Mouse (Mus musculus): ENCODE data around the gene Gm45234.

Gm45234 gene

DNA sequence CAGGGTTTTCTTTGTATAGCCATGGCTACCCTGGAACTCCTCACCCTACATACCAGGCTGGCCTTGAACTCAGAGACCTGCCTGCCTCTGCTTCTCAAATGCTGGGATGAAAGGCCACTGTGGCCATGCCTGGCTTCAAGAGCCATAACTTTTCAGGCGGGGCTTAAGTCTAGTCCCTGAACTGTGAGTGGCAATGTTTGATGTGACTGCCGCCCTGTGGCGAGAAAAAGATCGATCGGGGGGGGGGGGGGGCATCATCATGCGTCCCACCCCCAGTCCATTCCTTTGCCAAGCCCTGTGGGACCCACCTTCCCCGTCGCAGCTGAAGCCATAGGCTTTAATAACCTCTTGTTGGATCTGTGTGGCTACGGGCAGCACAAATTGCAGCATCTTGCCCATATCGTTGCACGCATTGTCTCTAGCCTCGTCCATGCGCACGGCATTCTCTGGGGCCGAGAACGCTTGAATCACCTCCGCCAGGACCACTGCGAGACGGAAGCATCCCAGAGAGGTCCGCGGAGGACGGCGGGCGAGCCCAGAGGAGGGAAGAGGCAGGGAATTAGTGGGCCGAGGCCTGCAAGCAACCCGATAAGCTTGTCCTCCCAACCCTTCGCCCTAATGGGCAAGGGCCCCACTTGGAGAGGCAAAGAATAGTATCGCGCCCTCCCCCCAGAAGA, 15.5 kb downstream of the Gm45234 start:
- no peak for DNase-seq (ENCODE audit: low spot score)

DNA sequence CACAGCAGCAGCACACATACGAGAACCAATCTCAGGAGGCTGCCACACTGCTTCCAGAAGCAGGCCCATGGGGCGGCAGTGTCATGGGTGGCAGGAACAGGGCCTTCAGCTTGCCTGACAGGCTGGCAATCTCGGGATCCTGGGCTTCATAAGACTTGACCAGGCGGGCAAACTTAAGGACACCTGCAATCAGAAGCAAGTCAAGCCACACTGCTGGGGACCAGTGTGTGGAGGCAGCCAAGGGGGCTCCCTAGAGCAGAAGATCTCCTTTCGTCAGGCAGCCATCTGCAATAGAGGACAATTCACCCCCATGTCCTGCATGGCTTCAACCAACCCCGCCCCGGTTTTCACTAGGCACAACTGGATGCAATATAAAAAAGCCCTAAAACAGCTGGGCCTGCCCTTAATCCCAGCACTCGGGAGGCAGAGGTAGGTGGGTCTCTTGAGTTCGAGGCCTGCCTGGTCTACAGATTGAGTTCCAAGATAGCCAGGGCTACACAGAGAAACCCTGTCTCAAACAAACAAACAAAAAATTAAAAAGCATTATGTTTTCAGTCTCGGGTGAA, 16.5 kb downstream of the Gm45234 start:
- DNase-seq (ENCODE audit: low spot score), result no peak

DNA sequence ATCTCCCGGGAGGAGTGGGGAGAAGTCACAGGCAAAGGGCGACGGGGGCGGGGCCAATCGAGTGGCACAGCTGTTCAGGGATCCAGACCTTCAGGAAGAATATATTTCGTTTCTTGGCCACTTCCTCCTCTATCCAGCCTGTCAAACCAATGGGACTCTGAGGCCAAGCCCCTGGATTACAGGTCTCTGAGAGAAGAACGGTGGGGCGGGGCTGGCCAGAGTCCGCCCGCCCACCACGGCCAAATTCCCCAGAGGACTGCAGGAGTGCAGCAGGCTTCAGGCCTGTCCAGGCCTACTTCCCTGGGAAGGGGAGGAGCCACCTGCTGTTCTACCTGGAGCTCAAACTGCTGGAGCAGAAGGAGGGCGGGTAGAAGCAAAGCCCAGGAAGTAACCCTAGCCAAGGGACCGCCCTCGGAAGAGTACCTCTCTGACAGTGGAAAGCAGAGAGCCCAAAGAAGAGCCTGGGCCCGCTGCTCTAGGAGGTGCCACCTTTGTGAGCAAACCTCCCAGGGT, 17.3 kb downstream of the Gm45234 start, which contains the start of gene Ptpn6:
TSS of gene Ptpn6 (minus strand) at position 204 of the 513 bp plus-strand sequence.
- peak; percentile 62 for DNase-seq (ENCODE audit: low spot score)

DNA sequence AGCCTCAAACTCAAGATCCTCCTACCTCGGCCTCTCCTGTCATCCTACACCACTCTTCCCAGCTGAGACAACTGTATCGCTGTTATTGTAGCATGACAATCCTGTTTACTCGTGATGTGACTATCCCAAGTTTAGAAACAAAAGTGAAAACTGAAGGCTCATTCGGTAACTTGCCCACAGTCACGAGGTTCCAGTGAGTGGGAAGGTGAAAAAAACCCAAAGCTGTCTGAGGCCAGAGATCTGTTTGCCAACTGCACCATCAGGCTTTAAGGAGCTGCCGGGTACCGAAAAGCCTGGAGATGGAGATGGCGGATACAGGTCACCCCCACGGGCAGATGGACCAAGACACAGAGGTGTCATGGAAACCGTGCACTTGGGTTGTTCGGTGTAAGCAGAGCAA, 18.8 kb downstream of the Gm45234 start:
- DNase-seq (ENCODE audit: low spot score), result no peak

DNA sequence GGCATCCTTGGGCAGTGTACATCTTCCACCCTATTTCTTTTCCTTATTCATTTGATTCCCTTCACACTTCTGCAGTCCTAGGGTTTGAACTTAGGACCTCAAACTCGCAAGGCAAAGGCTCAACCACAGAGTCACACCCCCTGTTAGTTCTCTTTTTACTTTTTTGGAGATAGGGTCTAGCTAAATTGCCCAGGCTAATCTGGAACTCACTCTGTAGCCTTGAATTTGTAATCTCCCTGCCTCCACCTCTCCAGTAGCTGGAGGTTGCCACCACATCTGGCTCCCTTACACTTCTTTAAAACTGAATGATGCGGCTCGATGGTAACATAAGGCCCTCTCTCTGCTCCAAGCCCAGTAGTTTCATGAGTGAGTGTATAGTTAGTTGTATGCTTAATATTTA, 21.4 kb downstream of the Gm45234 start:
- DNase-seq (ENCODE audit: low spot score), result no peak

DNA sequence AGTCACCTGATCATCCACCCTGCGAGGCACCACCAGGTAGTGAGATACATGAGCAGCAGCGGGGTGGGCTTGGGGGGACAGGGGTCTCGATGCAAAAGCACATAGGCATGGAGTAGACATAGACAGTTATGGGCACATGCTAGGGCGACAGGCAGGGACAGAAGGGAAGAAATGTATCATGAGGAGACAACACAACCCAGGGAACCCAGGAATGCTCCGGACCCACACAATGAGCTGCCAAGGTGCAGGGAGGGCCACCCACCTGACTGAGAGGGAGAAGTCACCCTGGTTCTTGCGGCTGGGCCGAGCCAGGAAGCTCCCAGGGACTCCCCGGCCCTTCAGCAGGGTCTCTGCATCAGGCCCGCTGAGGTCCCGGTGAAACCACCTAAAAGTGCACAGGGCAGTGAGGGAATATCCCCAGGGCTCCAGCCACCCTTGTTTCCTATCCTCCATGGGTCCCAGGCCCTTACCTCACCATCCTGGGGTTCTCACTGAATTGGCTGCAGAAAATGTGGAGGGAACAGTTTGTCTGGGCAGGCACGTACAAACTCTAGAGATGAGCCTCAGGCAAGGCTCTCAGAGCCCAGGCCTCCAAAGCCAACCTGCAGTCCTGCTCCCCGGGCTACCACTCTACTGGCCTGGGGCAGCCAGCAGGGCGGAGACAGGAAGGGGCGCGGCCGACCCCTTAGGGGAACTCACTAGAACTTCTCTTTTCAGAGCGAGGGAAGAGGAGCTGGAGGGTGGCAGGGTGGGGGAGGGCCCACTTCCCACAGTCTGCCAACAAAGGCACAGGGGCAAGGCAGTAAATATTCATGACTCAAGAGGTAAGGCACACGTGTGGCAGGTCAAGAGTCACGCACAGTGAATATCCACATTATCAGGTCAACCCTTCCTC, 23.1 kb downstream of the Gm45234 start:
- DNase-seq (ENCODE audit: low spot score), result no peak

DNA sequence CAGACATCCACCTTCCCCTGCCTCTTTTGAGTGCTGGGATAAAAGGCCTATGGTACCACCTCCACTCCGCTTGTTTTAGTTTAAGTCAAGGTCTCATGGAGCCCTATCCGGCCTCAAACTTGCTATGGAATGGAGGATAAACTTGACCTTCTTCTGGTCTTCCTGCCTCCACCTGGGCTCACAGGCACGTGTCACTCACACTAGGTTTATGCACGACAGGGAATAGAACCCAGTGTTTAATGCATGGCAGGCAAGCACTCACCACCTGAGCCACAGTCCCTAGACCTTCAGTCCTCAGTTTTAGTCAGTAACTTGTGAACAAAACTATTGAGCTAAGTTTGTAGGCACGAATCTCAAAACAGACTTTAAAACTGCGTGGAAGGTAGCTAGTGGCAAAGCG, 24.8 kb downstream of the Gm45234 start:
- DNase-seq (ENCODE audit: low spot score), result no peak

DNA sequence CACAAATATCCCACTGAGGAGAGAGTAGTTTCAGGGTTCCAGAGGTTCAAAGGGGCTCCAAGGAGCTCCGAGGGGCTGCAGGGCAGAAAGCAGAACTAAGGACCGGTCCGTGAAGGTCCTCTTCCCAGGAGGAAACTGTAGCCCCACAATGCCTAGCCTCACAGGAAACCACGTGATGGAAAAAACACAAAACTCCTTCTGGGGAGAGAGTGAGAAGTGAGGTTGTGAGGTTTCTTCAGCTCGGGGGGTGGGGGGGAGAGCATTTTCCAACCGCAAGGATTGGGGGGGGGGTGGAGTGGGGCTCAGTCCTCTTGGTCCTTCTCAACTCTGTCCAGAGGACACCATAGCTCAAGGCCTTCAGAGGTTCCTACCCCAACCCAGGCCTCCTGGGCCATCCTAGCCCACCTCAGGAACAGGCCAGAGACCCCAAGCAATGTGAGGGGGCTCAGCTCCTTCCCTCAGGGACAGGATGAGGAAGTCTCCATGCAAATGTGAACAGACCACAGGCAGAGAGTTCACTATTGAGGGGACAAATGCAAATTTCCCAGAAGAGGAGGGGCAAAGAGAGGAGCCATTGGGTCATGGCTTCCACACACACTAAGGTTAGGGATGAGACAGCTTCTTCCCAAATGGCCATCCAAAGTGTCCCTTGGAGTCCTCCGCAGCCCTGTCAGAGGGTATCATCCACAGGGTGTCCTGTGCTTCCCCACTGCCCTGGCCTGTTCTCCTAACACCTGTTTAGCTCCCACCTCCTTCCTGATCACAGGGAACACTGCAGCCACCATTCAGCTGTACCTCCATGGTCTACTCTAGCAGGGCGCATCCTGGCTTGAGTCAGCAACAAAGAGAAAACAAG, 25.7 kb downstream of the Gm45234 start:
- no peak for DNase-seq (ENCODE audit: low spot score)

DNA sequence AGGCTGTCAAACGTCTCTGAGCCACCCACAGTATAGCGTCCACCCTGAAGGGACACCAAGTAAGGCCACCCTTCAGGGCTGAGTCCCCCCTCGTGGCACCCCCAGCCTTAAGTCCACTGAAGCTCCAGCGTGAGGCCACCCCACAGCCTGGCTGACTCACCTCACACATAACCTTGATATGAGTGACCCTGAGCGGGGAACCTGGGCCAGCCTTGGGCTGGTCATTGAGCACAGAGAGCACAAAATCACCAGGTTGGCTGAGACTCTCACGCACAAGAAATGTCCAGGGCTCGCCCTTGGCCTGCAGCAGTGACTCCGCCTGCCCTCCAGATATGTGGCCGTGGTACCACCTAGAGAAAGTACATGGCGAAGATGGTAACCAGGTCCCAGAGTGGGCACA, 27.2 kb downstream of the Gm45234 start:
- DNase-seq (ENCODE audit: low spot score), result no peak

DNA sequence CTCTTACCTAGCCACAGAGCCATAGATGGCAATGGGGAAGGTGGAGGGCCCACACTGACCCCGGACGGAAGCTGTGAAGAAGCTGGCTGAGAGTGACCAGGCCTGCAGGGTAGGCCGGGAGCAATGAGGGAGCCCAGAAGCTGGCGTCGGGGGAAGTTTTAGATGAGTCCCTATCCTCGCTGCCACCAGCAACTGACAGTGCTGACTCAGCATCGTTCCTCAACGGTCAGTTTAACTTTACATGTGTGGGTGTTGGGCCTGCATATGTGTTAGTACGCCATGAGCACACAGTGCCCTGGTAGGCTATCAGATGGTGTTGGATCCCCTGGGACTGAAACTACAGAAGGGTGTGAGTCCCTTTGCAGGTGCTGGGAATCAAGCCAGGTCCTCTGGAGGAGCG, 31.3 kb downstream of the Gm45234 start:
- no peak for DNase-seq (ENCODE audit: low spot score)

DNA sequence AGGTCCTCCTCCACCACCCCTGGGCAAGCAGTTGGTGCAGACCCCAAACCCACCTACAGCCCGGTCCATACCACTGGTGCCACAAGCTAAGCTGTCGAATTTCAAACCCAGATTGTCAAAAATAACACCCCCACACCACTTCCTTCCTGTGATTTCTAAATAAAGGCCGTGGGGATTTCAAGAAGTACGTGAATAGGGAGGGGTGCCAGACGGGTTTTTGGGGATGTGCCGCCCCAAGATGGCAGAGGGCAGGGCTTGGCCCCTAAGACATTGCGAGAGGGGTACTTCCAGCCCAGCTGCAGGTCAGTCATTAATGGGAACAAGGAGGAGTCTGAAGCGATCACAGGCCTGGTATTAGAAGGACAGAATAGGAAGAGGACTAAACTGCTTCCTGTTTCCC, 32.3 kb downstream of the Gm45234 start:
- DNase-seq (ENCODE audit: low spot score), result no peak

DNA sequence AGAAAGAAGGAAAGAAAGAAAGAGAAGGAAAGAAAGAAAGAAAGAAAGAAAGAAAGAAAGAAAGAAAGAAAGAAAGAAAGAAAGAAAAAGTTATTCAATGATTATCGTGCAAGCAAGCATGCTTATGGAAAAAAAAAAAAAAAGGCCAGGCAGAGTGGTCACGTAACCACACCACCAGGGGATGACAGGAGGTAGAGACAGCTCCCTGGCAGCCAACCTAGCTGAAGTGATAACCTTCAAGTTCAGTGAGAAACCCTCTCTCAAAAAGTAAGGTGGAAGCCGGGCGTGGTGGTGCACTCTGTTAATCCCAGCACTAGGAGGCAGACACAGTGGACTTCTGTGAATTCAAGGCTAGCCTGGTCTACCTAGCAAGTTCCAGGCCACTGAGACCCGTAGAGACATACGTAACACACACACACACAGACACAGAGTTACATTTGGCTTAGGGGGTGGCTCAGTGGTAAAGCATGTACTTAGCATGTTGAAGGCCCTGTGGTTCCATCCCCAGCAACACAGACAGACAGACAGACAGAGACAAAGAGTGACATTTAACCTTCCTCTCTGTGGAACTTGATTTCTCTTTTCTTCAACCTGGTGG, 32.8 kb downstream of the Gm45234 start:
- no peak for DNase-seq (ENCODE audit: low spot score)

DNA sequence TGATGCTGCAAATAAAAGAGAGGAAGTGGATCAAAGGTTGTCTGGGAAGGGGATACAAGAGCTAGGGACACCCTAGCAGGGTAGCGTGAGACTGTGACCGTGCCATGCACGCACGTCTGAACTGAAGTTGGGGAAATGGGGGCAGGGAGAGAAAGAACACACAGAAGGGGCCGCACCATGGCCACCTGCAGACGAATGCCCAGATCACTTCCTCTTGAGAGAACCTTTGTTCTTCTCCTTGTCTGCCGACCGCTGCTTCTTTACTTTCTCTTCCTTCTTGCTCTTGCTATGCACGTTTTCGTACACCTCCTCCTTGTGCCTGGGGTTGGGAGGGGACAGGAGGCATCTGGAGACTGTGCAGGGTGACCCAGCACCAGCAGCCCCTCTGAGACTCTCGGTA, 34.9 kb downstream of the Gm45234 start:
- DNase-seq (ENCODE audit: low spot score), result no peak

DNA sequence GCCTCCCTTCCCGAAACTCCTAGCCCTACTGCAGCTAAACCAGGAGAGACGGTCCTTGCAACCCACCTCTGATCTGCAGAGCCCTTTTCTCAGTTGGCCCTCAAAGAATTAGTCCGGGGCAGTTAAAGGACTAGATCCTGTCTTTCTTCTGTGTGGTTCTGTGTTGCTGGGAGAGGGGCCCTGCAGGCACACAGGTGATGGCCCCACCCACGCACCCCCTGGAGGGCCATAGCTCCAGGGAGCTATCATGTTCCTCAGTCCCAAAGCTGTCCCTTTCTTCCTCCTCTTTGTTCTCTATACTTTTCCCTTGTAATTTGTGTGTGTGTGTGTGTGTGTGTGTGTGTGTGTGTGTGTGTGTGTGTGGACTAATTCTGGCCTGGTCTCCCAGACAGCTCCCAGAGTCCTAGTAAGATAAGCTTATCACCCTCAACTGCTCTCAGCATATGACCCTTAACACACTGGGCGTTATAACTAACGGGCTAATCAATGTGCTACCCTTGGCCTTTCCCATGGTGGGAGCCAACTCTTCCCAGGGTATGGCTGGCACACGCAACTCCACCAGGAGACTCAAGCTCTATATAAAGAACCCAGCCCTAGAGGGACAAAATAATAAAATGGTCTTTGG, 36.4 kb downstream of the Gm45234 start:
- DNase-seq (ENCODE audit: low spot score), result no peak

DNA sequence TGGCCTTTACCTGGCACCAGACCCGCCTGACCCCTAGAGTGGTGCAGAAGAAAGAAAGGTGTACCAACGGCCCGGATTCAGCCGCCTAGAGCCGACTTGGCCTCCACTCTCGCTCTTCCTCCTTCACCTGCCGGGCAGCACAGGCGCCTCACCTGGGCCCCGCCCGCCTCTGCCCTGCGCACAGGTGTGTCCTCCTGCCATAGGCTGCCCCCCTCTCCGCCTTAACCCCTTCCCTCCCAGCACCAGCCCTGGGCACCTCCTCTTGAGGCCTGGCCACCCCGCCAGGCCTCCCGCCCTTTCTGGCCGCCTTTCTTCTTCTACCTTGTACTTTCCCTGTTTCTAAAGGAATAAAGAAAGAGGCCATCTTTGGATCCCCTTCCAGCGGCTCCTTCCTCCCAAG, 37.1 kb downstream of the Gm45234 start:
- DNase-seq (ENCODE audit: low spot score), result peak; percentile 55

DNA sequence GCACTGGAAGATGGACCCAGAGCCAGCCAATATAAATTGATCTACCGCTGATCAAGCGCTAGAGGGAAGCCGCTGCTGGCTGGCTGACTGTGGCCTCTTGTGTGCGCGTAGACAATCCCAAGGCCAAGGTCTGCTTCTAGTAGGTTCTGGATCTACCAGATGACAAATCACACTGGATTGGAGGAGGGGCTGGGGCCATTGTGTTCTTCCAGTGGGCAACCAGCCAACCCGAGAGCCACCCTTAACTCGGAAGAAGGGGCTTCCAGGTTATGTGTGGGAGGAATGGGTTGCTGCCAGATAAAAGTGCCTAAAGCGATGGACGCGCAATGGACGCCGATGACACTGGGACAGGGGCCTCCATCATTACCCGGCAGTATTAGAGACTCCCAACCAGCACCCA, 37.9 kb downstream of the Gm45234 start:
- DNase-seq (ENCODE audit: low spot score), result no peak

DNA sequence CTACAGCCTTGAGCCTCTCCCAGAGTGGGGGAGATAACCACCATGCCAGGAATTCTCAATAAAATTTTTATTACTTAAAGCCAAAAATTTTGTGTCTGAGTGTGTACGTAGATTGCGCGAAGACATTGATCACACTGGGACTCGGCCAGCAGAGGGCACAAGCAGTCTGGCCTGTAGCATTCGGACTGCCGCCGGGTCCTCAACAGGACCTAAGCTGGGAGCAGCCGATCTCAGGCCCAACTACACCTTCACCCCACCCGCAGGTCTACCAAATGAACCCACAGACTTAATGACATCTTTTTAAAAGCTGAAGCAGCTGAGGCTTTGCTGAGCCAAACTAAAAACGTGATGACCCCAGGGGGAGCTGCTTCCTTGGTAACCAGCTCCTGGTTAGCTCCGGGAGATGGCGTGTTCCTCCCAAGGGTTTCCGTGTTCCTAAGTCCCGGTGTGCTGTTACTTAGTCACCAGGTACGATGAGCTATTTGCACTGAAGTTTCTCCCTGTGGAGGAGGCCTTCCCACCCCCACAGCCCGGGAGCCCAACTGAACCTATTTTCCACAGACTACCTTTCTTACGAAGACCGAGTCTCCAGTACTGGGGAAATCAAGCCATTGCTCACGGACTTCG, 38.8 kb downstream of the Gm45234 start:
- no peak for DNase-seq (ENCODE audit: low spot score)

DNA sequence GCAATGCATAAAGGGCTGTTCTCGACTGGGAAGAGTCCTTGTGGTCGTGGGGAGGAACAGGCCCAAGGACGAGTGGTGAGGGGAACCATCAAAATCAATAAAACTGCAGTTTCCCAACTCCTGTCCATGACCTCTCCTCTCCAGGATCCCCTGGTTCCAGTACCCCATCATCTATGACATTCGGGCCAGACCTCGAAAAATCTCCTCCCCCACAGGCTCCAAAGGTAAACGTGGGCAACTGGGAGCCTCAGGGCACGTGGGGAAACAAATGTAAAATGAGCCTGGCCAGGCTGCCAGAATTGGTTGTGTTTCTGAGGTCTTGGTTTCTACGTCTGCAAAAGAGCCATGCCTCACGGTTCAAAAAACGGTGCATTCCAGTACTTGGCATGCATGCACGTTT, 42.9 kb downstream of the Gm45234 start:
- DNase-seq (ENCODE audit: low spot score), result no peak

DNA sequence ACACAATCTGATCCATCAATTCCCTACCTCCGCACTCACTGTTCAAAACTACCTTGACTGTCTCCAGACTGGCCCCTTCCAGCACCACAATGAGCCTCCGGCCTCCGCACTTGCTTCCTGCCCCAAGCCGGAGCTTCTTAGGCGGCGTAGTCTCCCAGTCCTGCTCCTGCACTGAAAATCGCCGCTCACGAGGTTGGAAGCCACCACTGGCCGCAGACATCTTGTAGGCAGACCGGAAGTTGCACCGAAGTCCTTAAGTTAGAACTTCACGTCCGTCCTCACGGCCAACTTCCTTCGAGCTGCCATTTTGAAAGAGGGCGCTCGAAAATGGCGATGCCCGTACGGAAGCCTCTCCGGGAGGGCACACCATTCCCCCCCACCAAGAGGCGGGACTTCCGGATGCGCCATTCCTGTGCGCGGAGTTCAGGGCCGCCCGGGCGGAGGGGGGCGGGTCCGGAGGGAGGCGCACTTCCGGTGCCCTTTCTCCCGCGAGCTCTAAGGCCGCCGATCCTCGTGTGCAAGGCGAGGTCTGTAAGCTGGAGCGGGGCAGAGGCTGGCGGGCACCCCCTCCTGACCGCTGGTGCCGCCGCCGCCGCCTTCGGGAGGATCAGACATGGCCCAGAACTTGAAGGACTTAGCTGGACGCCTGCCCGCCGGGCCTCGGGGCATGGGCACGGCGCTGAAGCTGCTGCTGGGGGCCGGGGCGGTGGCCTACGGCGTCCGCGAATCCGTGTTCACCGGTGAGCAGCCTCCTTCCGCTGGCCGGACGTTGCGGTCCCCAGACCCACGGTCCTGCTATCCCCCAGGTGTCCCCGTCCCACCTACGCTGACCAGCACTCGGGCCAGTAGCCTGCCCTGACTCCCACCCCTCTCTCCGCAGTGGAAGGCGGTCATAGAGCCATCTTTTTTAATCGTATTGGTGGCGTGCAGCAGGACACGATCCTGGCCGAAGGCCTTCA, 43.7 kb downstream of the Gm45234 start, which contains the start of the genes Emg1 and Phb2:
TSS of gene Emg1 (minus strand) at position 355 of the 959 bp plus-strand sequence.
TSS of gene Phb2 (plus strand) at position 513 of the 959 bp plus-strand sequence.
- peak; percentile 97 for DNase-seq (ENCODE audit: low spot score)

All from testis, postnatal 14 days (tissue).